Mouse (Mus musculus) lung, postnatal 4 days (tissue): ENCODE results near the gene Krtap27-1.

Experiments used
- DNase-seq, 2 experiments: peaks; one replicate each; pipeline ENCODE4 v3.0.0; 2021

The Krtap27-1 gene

GRCm38 (mm10) chr16:88671571-88671970, at the start of gene Krtap27-1:
TSS of gene Krtap27-1 (minus strand) at chr16:88671671.
- no peak for DNase-seq

- DNase-seq, result no peak
Measured at GRCm38 (mm10) chr16:88720031-88720430, 48.6 kb upstream of the Krtap27-1 start.

- DNase-seq, result no peak
Measured at GRCm38 (mm10) chr16:88716549-88716948, 45.1 kb upstream of the Krtap27-1 start.

- DNase-seq, result no peak
Measured at GRCm38 (mm10) chr16:88711245-88711644, 39.8 kb upstream of the Krtap27-1 start.

GRCm38 (mm10) chr16:88710757-88711156, 39.3 kb upstream of the Krtap27-1 start:
- DNase-seq, result peak in 1 of 2 experiments; percentile 27

GRCm38 (mm10) chr16:88707496-88708012, 36.1 kb upstream of the Krtap27-1 start, which contains the start of gene 2310061N02Rik:
TSS of gene 2310061N02Rik (minus strand) at chr16:88707962.
- DNase-seq, result no peak

- peak in 1 of 2 experiments; percentile 8 for DNase-seq
Measured at GRCm38 (mm10) chr16:88701072-88701864, 29.8 kb upstream of the Krtap27-1 start.

- DNase-seq, result no peak
Measured at GRCm38 (mm10) chr16:88696256-88696655, 24.8 kb upstream of the Krtap27-1 start.

GRCm38 (mm10) chr16:88681282-88681681, 9.8 kb upstream of the Krtap27-1 start:
- DNase-seq, result no peak

GRCm38 (mm10) chr16:88679099-88679498, 7.6 kb upstream of the Krtap27-1 start:
- no peak for DNase-seq

- DNase-seq, result no peak
Measured at GRCm38 (mm10) chr16:88657426-88657825, 14.0 kb downstream of the Krtap27-1 start.

GRCm38 (mm10) chr16:88651952-88652351, 19.5 kb downstream of the Krtap27-1 start:
- no peak for DNase-seq

GRCm38 (mm10) chr16:88651082-88651481, 20.4 kb downstream of the Krtap27-1 start:
- no peak for DNase-seq

- DNase-seq, result no peak
Measured at GRCm38 (mm10) chr16:88647358-88647846, 24.1 kb downstream of the Krtap27-1 start, which contains the start of gene Krtap26-1. TSS of gene Krtap26-1 (minus strand) at chr16:88647796.

GRCm38 (mm10) chr16:88646366-88647111, 24.9 kb downstream of the Krtap27-1 start:
- DNase-seq, result no peak

GRCm38 (mm10) chr16:88640053-88640452, 31.4 kb downstream of the Krtap27-1 start:
- no peak for DNase-seq

- no peak for DNase-seq
Measured at GRCm38 (mm10) chr16:88635142-88635541, 36.3 kb downstream of the Krtap27-1 start.

- no peak for DNase-seq
Measured at GRCm38 (mm10) chr16:88631474-88631873, 40.0 kb downstream of the Krtap27-1 start.

GRCm38 (mm10) chr16:88627566-88627965, 43.9 kb downstream of the Krtap27-1 start, which contains the start of gene 2310079G19Rik:
TSS of gene 2310079G19Rik (minus strand) at chr16:88627666.
- DNase-seq, result no peak
